Mouse (Mus musculus) testis, adult 2 months (tissue): ENCODE data around the gene Golim4. TPM values are rescaled to one million over a fixed set of nuclear protein-coding genes. Genes with fewer than 3 reads are reported as not detected.

Experiments used
- H3K27ac ChIP-seq: fragments of 200-500 bp; 2 replicates; pipeline ENCODE4 v1.5.1; 2012; ENCODE audit warnings: low read depth, low read length; ENCODE audit not compliant: control insufficient read depth, insufficient read depth
- H3K27me3 ChIP-seq: fragments of 200-500 bp; 2 replicates; pipeline ENCODE4 v1.6.1; 2012; ENCODE audit warnings: mild to moderate bottlenecking, low read length, moderate library complexity; ENCODE audit not compliant: control insufficient read depth, insufficient read depth
- H3K36me3 ChIP-seq: fragments of 200-500 bp; 2 replicates; pipeline ENCODE4 v1.6.1; 2012; ENCODE audit warnings: mild to moderate bottlenecking, low read length; ENCODE audit not compliant: control insufficient read depth, insufficient read depth
- H3K4me1 ChIP-seq: fragments of 200-500 bp; 2 replicates; pipeline ENCODE4 v1.6.1; 2012; ENCODE audit warnings: low read length; ENCODE audit not compliant: control insufficient read depth, insufficient read depth
- H3K4me3 ChIP-seq: fragments of 200-500 bp; 2 replicates; pipeline ENCODE4 v1.5.1; 2012; ENCODE audit warnings: low read depth, mild to moderate bottlenecking, low read length, moderate library complexity, mixed read lengths; ENCODE audit not compliant: control insufficient read depth
- CTCF ChIP-seq: fragments of 200-500 bp; IDR thresholded peaks from 2 replicates; pipeline ENCODE4 v1.5.1; 2012; ENCODE audit warnings: low read depth, mild to moderate bottlenecking, inconsistent platforms, low read length, moderate library complexity; ENCODE audit not compliant: control insufficient read depth, insufficient read depth, insufficient replicate concordance
- POLR2A ChIP-seq: fragments of 200-500 bp; IDR thresholded peaks from 2 replicates; pipeline ENCODE4 v1.6.1; 2012; ENCODE audit warnings: low read depth, mild to moderate bottlenecking, inconsistent platforms, low read length, moderate library complexity; ENCODE audit not compliant: control insufficient read depth
- polyA plus RNA-seq: library from polyadenylated mRNA; depleted of rRNA; stranded (reverse); fragments of >200 nt; gene quantifications from 2 replicates; pipeline ENCODE4 v1.2.3, GENCODE M21; 2012

Gene Golim4
- polyA plus RNA-seq, 1 experiment = 2.2 TPM

GRCm38 (mm10) chr3:75912786-75913185, 44.0 kb downstream of the Golim4 start:
- H3K4me1 ChIP-seq = no peaks in the 10 kb centered on the region; the same call in 1 of the 2 replicates
- H3K36me3 ChIP-seq = no peaks in the 10 kb centered on the region
- no peaks in the 10 kb centered on the region for H3K27me3 ChIP-seq
- no peak overlapping the region for H3K4me3 ChIP-seq
- TF ChIP-seq POLR2A = no peak
- no peak for TF ChIP-seq CTCF
- H3K27ac ChIP-seq = no peak overlapping the region

- Histone ChIP-seq H3K27ac (no peak overlapping the region), H3K4me3 (no peak overlapping the region), H3K4me1 (no peaks in the 10 kb centered on the region), H3K36me3 (no peaks in the 10 kb centered on the region), H3K27me3 (no peaks in the 10 kb centered on the region)
- TF ChIP-seq CTCF = no peak
Observed at GRCm38 (mm10) chr3:75910768-75911167, 46.0 kb downstream of the Golim4 start.

GRCm38 (mm10) chr3:75910257-75910656, 46.5 kb downstream of the Golim4 start:
- Histone ChIP-seq H3K36me3 (no peaks in the 10 kb centered on the region), H3K4me3 (no peak overlapping the region), H3K27me3 (no peaks in the 10 kb centered on the region), H3K27ac (no peak overlapping the region), H3K4me1 (no peaks in the 10 kb centered on the region)
- TF ChIP-seq CTCF (no peak), POLR2A (no peak)

GRCm38 (mm10) chr3:75901903-75902598, 54.7 kb downstream of the Golim4 start:
- Histone ChIP-seq H3K4me3 (no peak overlapping the region), H3K27me3 (no peaks in the 10 kb centered on the region), H3K4me1 (no peaks in the 10 kb centered on the region), H3K27ac (no peak overlapping the region), H3K36me3 (no peaks in the 10 kb centered on the region)
- TF ChIP-seq POLR2A = no peak
- no peak for TF ChIP-seq CTCF

GRCm38 (mm10) chr3:75895075-75895474, 61.7 kb downstream of the Golim4 start:
- no peaks in the 10 kb centered on the region for H3K4me1 ChIP-seq
- H3K27me3 ChIP-seq = no peaks in the 10 kb centered on the region
- TF ChIP-seq CTCF (no peak), POLR2A (no peak)
- no peak overlapping the region for H3K4me3 ChIP-seq
- H3K36me3 ChIP-seq = no peaks in the 10 kb centered on the region
- no peak overlapping the region for H3K27ac ChIP-seq

GRCm38 (mm10) chr3:75891581-75891980, 65.2 kb downstream of the Golim4 start:
- no peaks in the 10 kb centered on the region for H3K4me1 ChIP-seq
- no peak for TF ChIP-seq POLR2A
- TF ChIP-seq CTCF = no peak
- no peak overlapping the region for H3K27ac ChIP-seq
- H3K36me3 ChIP-seq = no peaks in the 10 kb centered on the region
- H3K4me3 ChIP-seq = no peak overlapping the region
- H3K27me3 ChIP-seq = no peaks in the 10 kb centered on the region

- H3K27ac ChIP-seq = no peak overlapping the region
- no peak overlapping the region for H3K4me3 ChIP-seq
- H3K27me3 ChIP-seq = no peaks in the 10 kb centered on the region
- H3K36me3 ChIP-seq = no peaks in the 10 kb centered on the region
- no peaks in the 10 kb centered on the region for H3K4me1 ChIP-seq
- TF ChIP-seq CTCF = no peak
- no peak for TF ChIP-seq POLR2A
Observed at GRCm38 (mm10) chr3:75889323-75889722, 67.4 kb downstream of the Golim4 start.

GRCm38 (mm10) chr3:75881582-75881981, 75.2 kb downstream of the Golim4 start:
- no peak overlapping the region for H3K27ac ChIP-seq
- no peaks in the 10 kb centered on the region for H3K36me3 ChIP-seq
- no peaks in the 10 kb centered on the region for H3K27me3 ChIP-seq
- H3K4me1 ChIP-seq = no peaks in the 10 kb centered on the region
- no peak overlapping the region for H3K4me3 ChIP-seq
- TF ChIP-seq POLR2A = no peak
- TF ChIP-seq CTCF = no peak
